Mouse (Mus musculus) lung, postnatal 0 days (tissue): ENCODE data around the gene Vipr2.

Source experiments
- CTCF ChIP-seq: IDR thresholded peaks from 2 replicates; pipeline ENCODE4 v1.5.1; 2016; ENCODE audit warnings: antibody characterized with exemption, mild to moderate bottlenecking
- EP300 ChIP-seq: IDR thresholded peaks from 2 replicates; pipeline ENCODE4 v1.6.1; 2016; ENCODE audit warnings: antibody characterized with exemption, mild to moderate bottlenecking, control low read depth

DNA sequence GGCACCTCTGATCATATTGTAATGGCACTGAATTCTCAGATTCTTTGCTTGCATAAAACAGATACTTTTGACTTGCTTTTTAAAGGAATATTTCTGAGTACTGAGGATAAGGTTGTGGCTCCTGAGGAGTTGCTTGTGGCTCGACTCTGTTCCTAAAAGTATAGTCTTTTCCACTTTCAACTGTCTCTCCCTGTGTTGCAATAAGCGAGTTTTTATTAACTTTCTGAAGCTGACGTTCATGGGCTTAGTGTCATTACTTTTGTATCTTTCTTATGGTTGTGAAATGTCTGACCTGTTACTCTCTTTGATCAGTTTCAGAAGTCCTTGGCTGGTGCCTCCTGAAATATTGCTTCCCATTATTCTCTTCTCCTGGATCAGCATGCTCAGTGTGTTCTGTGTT lies 46.3 kb downstream of the Vipr2 start:
- TF ChIP-seq CTCF: no peak
- TF ChIP-seq EP300: no peak
